Mouse (Mus musculus): ENCODE results near the gene Sema6b. TPM values are rescaled to one million over a fixed set of nuclear protein-coding genes. Genes with fewer than 3 reads are reported as not detected.

The Sema6b gene
- polyA plus RNA-seq, 1 experiment from 2014 or later, result 1.5 TPM

GRCm38 (mm10) chr17:56136558-56136957 is 3.6 kb downstream of the Sema6b start:
- ATAC-seq (replicated peaks; ENCODE audit: low FRiP score), result no peak
- DNase-seq (ENCODE audit: low spot score), result no peak

DNA sequence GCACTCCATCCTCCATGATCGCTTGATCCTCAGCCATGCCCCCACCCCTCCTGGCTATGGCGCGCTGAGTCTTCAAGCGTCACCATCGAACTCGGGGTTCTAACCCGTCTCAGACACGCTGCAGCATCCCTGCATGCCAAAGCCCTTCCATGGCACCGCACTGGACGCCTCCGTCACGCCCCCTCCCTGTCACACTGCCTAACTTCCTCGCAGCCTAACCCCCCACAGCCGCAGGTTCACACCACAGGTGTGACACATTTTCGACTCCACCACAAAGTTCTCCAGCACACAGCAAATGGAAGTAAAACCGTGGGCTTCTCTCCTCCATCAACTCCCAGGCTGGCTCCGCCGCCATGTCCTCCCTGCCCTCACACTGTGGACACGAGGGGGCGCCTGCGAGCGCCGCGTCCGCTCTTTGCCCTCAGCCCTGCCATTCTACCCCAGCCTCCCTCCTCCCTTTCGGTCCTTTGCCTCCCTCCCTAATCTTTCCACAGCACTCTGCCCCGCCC is 5.6 kb downstream of the Sema6b start:
- peak overlapping the region; percentile 92 for H3K4me2 ChIP-seq
- no peaks in the 10 kb centered on the region for H3K9me3 ChIP-seq (ENCODE audit: control insufficient read depth, low read length)
- H3K4me3 ChIP-seq (ENCODE audit: low read depth, low read length), result peak overlapping the region; percentile 54
- peak overlapping the region; percentile 77; the same call in 1 of the 2 replicates for H3K27ac ChIP-seq (ENCODE audit: low read depth, low read length)
- peaks cover 27% of the 10 kb centered on the region for H3K4me1 ChIP-seq (replicated peaks; ENCODE audit: control insufficient read depth, insufficient read depth, low read length)
- 0 out of 2 replicates have a peak overlapping the region, but pooled peaks have one; percentile 44 for H3K9ac ChIP-seq (ENCODE audit: low read depth, low read length)
- ATAC-seq (replicated peaks; ENCODE audit: low FRiP score), result peak; percentile 57
- H3K27me3 ChIP-seq (replicated peaks; ENCODE audit: control insufficient read depth, insufficient read depth, low read length), result peaks cover 13% of the 10 kb centered on the region
- WGBS, result 2% methylated on average over 27 of the region's 27 CpGs
- peak; percentile 73 for DNase-seq (ENCODE audit: low spot score)
- no peaks in the 10 kb centered on the region for H3K36me3 ChIP-seq (ENCODE audit: control insufficient read depth, insufficient read depth, low read length)

More at GRCm38 (mm10) chr17:56136558-56136957, 3.6 kb downstream of the Sema6b start:
- peaks cover 32% of the 10 kb centered on the region for H3K4me1 ChIP-seq (replicated peaks; ENCODE audit: control insufficient read depth, insufficient read depth, low read length)
- H3K9ac ChIP-seq (ENCODE audit: low read depth, low read length), result no peak overlapping the region
- no peak overlapping the region for H3K4me3 ChIP-seq (ENCODE audit: low read depth, low read length)
- H3K9me3 ChIP-seq (ENCODE audit: control insufficient read depth, low read length), result no peaks in the 10 kb centered on the region
- H3K4me2 ChIP-seq, result no peak overlapping the region
- no peak overlapping the region for H3K27ac ChIP-seq (ENCODE audit: low read depth, low read length)
- H3K27me3 ChIP-seq (replicated peaks; ENCODE audit: control insufficient read depth, insufficient read depth, low read length), result peaks cover 33% of the 10 kb centered on the region
- WGBS, result 69% methylated on average over 7 of the region's 7 CpGs
- no peaks in the 10 kb centered on the region for H3K36me3 ChIP-seq (ENCODE audit: control insufficient read depth, insufficient read depth, low read length)

DNA sequence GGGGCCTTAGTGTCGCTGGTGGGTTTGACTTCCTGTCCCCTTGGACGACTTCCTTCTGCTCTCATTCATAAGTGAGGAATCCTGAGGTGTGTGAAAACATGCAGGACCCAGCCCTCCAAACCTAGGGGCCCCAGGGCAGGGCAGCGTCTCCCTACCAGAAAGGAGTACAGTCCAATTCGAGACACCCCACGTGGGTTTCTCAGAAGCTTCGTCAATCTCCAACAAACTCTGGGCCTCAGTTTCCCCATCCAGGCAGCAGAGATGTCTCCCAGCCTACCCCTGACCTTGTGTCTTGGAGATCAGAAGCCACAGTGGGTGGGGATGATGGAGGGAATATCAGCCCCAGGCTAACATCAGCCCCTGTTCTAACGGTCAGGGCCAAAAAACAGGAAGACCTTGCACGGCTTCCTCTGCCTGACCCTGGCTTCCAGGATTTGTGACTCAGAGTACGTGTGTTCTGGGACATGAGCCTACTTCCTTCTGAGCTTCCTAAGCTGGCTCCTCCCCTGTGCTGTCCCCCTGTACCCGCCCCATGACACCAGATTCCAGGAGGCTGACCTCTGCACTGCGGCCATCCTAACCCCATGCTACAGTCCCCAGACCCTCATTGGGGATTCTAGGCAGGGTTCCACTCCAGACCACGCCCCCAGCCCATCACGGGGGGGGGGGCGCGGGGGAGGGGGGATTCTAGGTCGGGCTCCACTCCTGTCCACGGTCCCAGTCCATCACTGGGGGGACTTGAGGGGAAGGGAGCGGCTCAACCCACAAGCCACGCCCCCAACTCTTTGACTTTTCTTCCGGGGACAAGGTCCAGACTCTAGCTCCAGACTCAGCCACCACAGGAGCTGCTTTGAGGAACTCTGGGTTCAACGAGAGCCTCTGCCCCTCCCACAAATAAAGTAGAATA is 6.4 kb downstream of the Sema6b start:
- DNase-seq (ENCODE audit: low spot score), result peak; percentile 73
- WGBS, result 9% methylated on average over 18 of the region's 21 CpGs
- Histone ChIP-seq H3K4me2 (peak overlapping the region; percentile 92), H3K4me1 (replicated peaks; ENCODE audit: control insufficient read depth, insufficient read depth, low read length) (peaks cover 24% of the 10 kb centered on the region), H3K9ac (ENCODE audit: low read depth, low read length) (peak overlapping the region; percentile 35), H3K36me3 (ENCODE audit: control insufficient read depth, insufficient read depth, low read length) (no peaks in the 10 kb centered on the region), H3K27ac (ENCODE audit: low read depth, low read length) (peak overlapping the region; percentile 77), H3K9me3 (ENCODE audit: control insufficient read depth, low read length) (no peaks in the 10 kb centered on the region), H3K4me3 (ENCODE audit: low read depth, low read length) (peak overlapping the region; percentile 54), H3K27me3 (replicated peaks; ENCODE audit: control insufficient read depth, insufficient read depth, low read length) (peaks cover 5% of the 10 kb centered on the region)
- ATAC-seq (replicated peaks; ENCODE audit: low FRiP score), result peak; percentile 70

DNA sequence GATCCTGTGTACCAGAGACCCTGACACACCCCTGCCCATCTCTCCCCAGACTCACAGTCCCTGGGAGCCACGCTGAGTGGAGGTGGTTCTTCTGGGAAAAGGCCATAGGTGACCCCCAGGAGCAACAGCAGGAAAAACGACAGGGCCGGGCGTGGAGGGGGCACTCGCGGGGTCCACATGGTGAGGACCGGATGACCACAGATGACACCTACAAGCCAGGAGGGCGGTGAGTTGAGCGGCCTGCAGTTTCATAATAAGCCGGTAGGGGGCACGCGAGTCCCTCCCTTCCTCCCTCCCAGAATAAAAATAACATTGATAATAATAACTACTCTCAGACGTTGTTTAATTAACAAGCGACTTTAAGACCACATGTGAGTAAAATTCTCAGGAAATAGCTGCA is 7.5 kb downstream of the Sema6b start:
- ATAC-seq (replicated peaks; ENCODE audit: low FRiP score), result no peak
- Histone ChIP-seq H3K27ac (ENCODE audit: low read depth, low read length) (no peak overlapping the region; the same call in 1 of the 2 replicates), H3K36me3 (ENCODE audit: control insufficient read depth, insufficient read depth, low read length) (no peaks in the 10 kb centered on the region), H3K9me3 (ENCODE audit: control insufficient read depth, low read length) (no peaks in the 10 kb centered on the region), H3K27me3 (replicated peaks; ENCODE audit: control insufficient read depth, insufficient read depth, low read length) (no peaks in the 10 kb centered on the region), H3K4me2 (peak overlapping the region; percentile 43), H3K4me3 (ENCODE audit: low read depth, low read length) (0 out of 2 replicates have a peak overlapping the region, but pooled peaks have one; percentile 10), H3K9ac (ENCODE audit: low read depth, low read length) (no peak overlapping the region), H3K4me1 (replicated peaks; ENCODE audit: control insufficient read depth, insufficient read depth, low read length) (peaks cover 21% of the 10 kb centered on the region)
- WGBS, result 2% methylated on average over 14 of the region's 14 CpGs
- peak; percentile 72 for DNase-seq (ENCODE audit: low spot score)

DNA sequence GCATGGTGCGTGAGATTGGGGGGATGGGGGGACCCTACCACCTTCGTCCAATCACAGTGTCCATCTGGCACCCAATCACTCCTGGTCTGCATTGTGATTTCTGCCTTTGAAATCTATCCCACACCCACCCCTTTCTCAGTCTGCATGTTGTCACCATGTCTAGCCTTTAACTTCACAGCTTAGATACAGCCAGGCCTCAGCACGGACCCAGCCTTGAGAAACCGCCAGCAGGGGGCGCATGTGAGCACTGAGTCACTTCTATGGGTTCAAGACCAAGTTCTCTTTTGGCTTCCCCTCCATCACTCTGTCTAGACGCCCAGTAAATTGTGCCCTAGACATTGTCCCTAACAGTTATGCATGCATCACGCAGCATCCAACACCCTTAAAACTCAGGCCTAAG is 8.3 kb downstream of the Sema6b start:
- Histone ChIP-seq H3K4me1 (replicated peaks; ENCODE audit: control insufficient read depth, insufficient read depth, low read length) (peaks cover 21% of the 10 kb centered on the region), H3K4me2 (no peak overlapping the region), H3K4me3 (ENCODE audit: low read depth, low read length) (no peak overlapping the region), H3K27ac (ENCODE audit: low read depth, low read length) (no peak overlapping the region), H3K9ac (ENCODE audit: low read depth, low read length) (no peak overlapping the region), H3K36me3 (ENCODE audit: control insufficient read depth, insufficient read depth, low read length) (no peaks in the 10 kb centered on the region), H3K9me3 (ENCODE audit: control insufficient read depth, low read length) (no peaks in the 10 kb centered on the region), H3K27me3 (replicated peaks; ENCODE audit: control insufficient read depth, insufficient read depth, low read length) (no peaks in the 10 kb centered on the region)
- WGBS, result 42% methylated on average over 7 of the region's 7 CpGs
- ATAC-seq (replicated peaks; ENCODE audit: low FRiP score) (no peak), DNase-seq (ENCODE audit: low spot score) (no peak)

- Histone ChIP-seq H3K4me3 (ENCODE audit: low read depth, low read length) (no peak overlapping the region), H3K27me3 (replicated peaks; ENCODE audit: control insufficient read depth, insufficient read depth, low read length) (no peaks in the 10 kb centered on the region), H3K4me2 (no peak overlapping the region), H3K4me1 (replicated peaks; ENCODE audit: control insufficient read depth, insufficient read depth, low read length) (peaks cover 21% of the 10 kb centered on the region), H3K9ac (ENCODE audit: low read depth, low read length) (no peak overlapping the region), H3K36me3 (ENCODE audit: control insufficient read depth, insufficient read depth, low read length) (no peaks in the 10 kb centered on the region), H3K9me3 (ENCODE audit: control insufficient read depth, low read length) (no peaks in the 10 kb centered on the region), H3K27ac (ENCODE audit: low read depth, low read length) (no peak overlapping the region)
- ATAC-seq (replicated peaks; ENCODE audit: low FRiP score) (no peak), DNase-seq (ENCODE audit: low spot score) (no peak)
- WGBS, result 92% methylated on average over 10 of the region's 10 CpGs
These were observed 9.0 kb downstream of the Sema6b start for GRCm38 (mm10) chr17:56131136-56131535.

DNA sequence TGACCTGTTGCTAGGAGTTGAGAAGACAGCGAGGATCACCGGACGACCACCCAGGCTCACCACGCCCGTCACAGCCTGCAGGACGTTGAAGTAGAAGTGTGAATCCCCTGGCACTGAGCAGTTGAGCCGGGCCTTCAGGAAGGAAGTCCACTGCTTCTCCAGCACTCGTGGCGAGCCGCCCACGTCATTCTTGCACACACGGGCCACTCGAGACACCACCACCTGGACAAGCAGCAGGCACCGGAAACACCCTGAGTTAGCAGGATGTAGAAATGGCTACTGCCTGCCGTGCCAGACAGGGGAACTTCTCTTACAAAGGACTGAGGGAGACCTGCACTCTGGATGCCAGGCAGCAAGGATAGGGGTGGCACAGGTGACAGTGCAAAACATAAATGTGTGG is 11.9 kb downstream of the Sema6b start:
- ATAC-seq (replicated peaks; ENCODE audit: low FRiP score), result no peak
- Histone ChIP-seq H3K27me3 (replicated peaks; ENCODE audit: control insufficient read depth, insufficient read depth, low read length) (peaks cover 20% of the 10 kb centered on the region), H3K36me3 (ENCODE audit: control insufficient read depth, insufficient read depth, low read length) (no peaks in the 10 kb centered on the region), H3K4me3 (ENCODE audit: low read depth, low read length) (no peak overlapping the region), H3K9ac (ENCODE audit: low read depth, low read length) (no peak overlapping the region), H3K4me1 (replicated peaks; ENCODE audit: control insufficient read depth, insufficient read depth, low read length) (peaks cover 3% of the 10 kb centered on the region; the same call in 1 of the 2 replicates), H3K9me3 (ENCODE audit: control insufficient read depth, low read length) (no peaks in the 10 kb centered on the region), H3K27ac (ENCODE audit: low read depth, low read length) (no peak overlapping the region), H3K4me2 (no peak overlapping the region)
- WGBS, result 75% methylated on average over 15 of the region's 15 CpGs
- no peak for DNase-seq (ENCODE audit: low spot score)

GRCm38 (mm10) chr17:56126175-56126574 is 14.0 kb downstream of the Sema6b start:
- no peak for ATAC-seq (replicated peaks; ENCODE audit: low FRiP score)
- Histone ChIP-seq H3K9me3 (ENCODE audit: control insufficient read depth, low read length) (peaks cover 7% of the 10 kb centered on the region), H3K27ac (ENCODE audit: low read depth, low read length) (no peak overlapping the region), H3K4me2 (no peak overlapping the region), H3K4me1 (replicated peaks; ENCODE audit: control insufficient read depth, insufficient read depth, low read length) (no peaks in the 10 kb centered on the region), H3K36me3 (ENCODE audit: control insufficient read depth, insufficient read depth, low read length) (no peaks in the 10 kb centered on the region), H3K9ac (ENCODE audit: low read depth, low read length) (no peak overlapping the region), H3K27me3 (replicated peaks; ENCODE audit: control insufficient read depth, insufficient read depth, low read length) (peaks cover 40% of the 10 kb centered on the region), H3K4me3 (ENCODE audit: low read depth, low read length) (no peak overlapping the region)
- WGBS, result 79% methylated on average over 11 of the region's 11 CpGs
- no peak for DNase-seq (ENCODE audit: low spot score)

Measured in liver, embryonic 11.5 days (tissue).